Mouse (Mus musculus) liver, embryonic 14.5 days (tissue): ENCODE data around the gene Ccdc28a.

Source experiments
- CTCF ChIP-seq: IDR thresholded peaks from 2 replicates; pipeline ENCODE4 v1.5.1; 2016; ENCODE audit warnings: antibody characterized with exemption, low read depth, control low read depth
- EP300 ChIP-seq: IDR thresholded peaks from 2 replicates; pipeline ENCODE4 v1.6.1; 2016; ENCODE audit warnings: antibody characterized with exemption, low read depth

DNA sequence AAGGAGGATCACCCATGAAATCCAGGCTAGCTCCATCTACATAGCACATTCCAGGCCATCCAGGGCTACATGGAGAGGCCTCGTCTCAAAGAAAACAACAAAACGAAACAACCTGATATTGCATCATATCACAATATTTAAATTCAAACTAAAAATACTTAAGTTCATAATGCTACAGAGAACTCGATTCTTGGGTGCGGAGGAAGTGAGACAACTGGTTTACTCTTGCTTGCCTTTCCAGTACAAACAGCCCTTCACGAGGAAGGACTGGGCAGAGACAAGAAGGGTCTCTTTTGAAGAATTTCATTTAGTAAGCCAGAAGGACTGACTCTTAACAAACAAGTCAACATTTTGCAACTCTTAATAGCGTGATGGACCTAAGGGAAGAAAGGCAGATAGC, 46.2 kb downstream of the Ccdc28a start:
- TF ChIP-seq CTCF (no peak), EP300 (no peak)
